In the genomic region with DNA sequence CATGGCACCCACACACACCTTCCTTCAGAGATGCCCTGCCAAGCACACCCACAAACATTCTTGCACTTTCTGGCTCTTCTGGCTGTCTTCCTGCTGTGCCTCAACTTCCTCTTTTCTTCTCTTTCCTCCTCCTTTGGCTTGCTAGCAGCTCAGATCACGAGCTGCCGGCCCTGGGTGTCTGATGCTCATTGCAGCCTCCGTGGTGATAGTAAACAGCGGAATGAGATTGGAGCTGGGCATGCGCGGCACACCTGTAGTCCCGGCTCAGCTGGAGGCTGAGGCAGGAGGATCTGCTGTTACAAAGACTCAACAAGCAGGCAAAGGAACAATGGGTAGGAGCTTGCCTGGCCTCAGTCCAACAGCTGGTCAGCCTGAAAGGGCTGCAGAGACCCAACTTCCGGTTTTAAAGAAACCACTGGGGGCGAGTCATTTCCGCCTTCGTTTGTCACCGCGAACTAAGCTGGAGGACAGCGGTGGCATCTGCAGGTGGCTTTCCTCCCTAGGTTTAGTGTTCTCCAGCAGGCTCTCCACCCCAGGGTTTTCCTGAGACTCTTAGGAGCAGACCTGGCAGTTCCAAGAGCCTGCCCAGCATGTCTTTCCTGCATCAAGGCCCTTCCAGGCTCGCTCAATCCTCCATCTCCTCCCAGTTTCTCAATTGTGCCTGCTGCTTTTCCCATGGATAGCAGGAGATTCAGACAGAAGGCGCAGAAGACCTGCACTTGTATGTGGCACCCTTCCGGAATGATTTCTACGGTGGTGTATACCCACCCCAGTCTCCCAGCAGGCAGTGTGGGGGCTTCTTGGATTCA, we compare ENCODE assay signal across 8 mouse cellular contexts. TPM values are rescaled to one million over a fixed set of nuclear protein-coding genes. Genes with fewer than 3 reads are reported as not detected.
DNase-seq lines count a peak whose midpoint lies in the region; ATAC-seq and TF ChIP-seq lines count a peak whose summit lies in the region.

No protein-coding gene starts in this region.

- ATAC-seq in intestine, postnatal 0 days = no peak
- ATAC-seq in neutrophil, adult 5-6 weeks (ENCODE audit: extremely low read depth, insufficient number of reproducible peaks, low FRiP score, poor library complexity, severe bottlenecking) = peak; percentile 45

- peak; percentile 48; the same call in 1 of the 2 replicates for TF ChIP-seq POLR2A in lung, adult 2 months (IDR thresholded peaks at IDR 0.05; ENCODE audit: borderline replicate concordance, extremely low read depth, low read depth, low read length)

- H3K27ac ChIP-seq in layer of hippocampus, adult 2 months = peak overlapping the region; percentile 81
- peak overlapping the region; percentile 88 for H3K27ac ChIP-seq in intestine, postnatal 0 days (ENCODE audit: low read depth, low read length)

- no peaks in the 10 kb centered on the region for H3K27me3 ChIP-seq in intestine, postnatal 0 days (replicated peaks; ENCODE audit: control insufficient read depth, insufficient read depth, low read length)

- 48% methylated on average over 18 of the region's 18 CpGs for WGBS in intestine, postnatal 0 days
- WGBS in lung, adult 2 months = 35% methylated on average over 18 of the region's 18 CpGs

- peaks cover 22% of the 10 kb centered on the region for H3K4me1 ChIP-seq in intestine, postnatal 0 days (replicated peaks; ENCODE audit: control insufficient read depth, insufficient read depth, low read length)
- H3K4me1 ChIP-seq in lung, adult 2 months (ENCODE audit: control insufficient read depth, insufficient read depth, low read length) = peaks cover 21% of the 10 kb centered on the region

- H3K9me3 ChIP-seq in intestine, postnatal 0 days (ENCODE audit: control insufficient read depth) = no peaks in the 10 kb centered on the region

- H3K36me3 ChIP-seq in intestine, postnatal 0 days (ENCODE audit: control insufficient read depth, insufficient read depth) = peaks cover 16% of the 10 kb centered on the region

- no peak overlapping the region for H3K9ac ChIP-seq in intestine, postnatal 0 days (ENCODE audit: low read depth, low read length)

- H3K4me2 ChIP-seq in intestine, postnatal 0 days (replicated peaks; ENCODE audit: low read depth) = peak overlapping the region; percentile 62

- TF ChIP-seq CTCF in layer of hippocampus, adult 2 months (conservative IDR thresholded peaks at IDR 0.05) = no peak
- TF ChIP-seq CTCF in intestine, postnatal 0 days (IDR thresholded peaks at IDR 0.05; ENCODE audit: low read depth) = peak; percentile 19; the same call in 1 of the 2 replicates
- no peak for TF ChIP-seq CTCF in lung, adult 2 months (IDR thresholded peaks at IDR 0.05; ENCODE audit: insufficient read depth, low read length)

- 0 out of 2 replicates have a peak overlapping the region, but pooled peaks have one; percentile 5 for H3K4me3 ChIP-seq in layer of hippocampus, adult 2 months
- no peak overlapping the region for H3K4me3 ChIP-seq in intestine, postnatal 0 days (ENCODE audit: low read depth, low read length)
- H3K4me3 ChIP-seq in lung, adult 2 months (replicated peaks; ENCODE audit: extremely low read depth, low read depth, low read length) = peak overlapping the region; percentile 22

- no peak for DNase-seq in layer of hippocampus, adult 2 months (ENCODE audit: low spot score in 2 of 2)
- DNase-seq in layer of hippocampus, adult 9-10 months (ENCODE audit: low spot score) = no peak
- DNase-seq in adrenal gland, postnatal 10 days = peak; percentile 66
- DNase-seq in heart, adult 18-20 months = peak; percentile 69 to 82
- peak; percentile 48 for DNase-seq in lung, adult 2 months
- no peak for DNase-seq in cerebellum, adult 11-12 months

RNA-seq across cellular contexts. Expression of a gene that starts 6.0 kb away (rescaled TPM):
- 10 to 100 TPM; 24.7 to 26.1 TPM for total RNA-seq in layer of hippocampus, adult 2 months (2021)
- 100 to 1,000 TPM in 1 of 2 experiments, 10 to 100 TPM in 1; 67.0 to 122 TPM for total RNA-seq in adrenal gland, postnatal 10 days (2021)
- 10 to 100 TPM; 18.7 to 22.8 TPM for total RNA-seq in heart, adult 18-20 months (2021)
- 29.6 and 32.0 TPM in 2 replicates for polyA plus RNA-seq in intestine, postnatal 0 days (2015; fragmentation: Nextera tagmentation; extraction: Ambion mirVana)
- polyA plus RNA-seq in lung, adult 2 months (2012; rRNA removed) = 101 and 187 TPM in 2 replicates
- 276 and 293 TPM in 2 replicates for total RNA-seq in neutrophil, adult 5-6 weeks (2017)

Comparison
In these comparisons a context has a peak if more than half of its experiments do, and no peak if none do; other contexts are left out.
1. DNase-seq: peak in adrenal gland, postnatal 10 days (single experiment), heart, adult 18-20 months (2 of 2) and lung, adult 2 months (single experiment); none in layer of hippocampus, adult 2 months (0 of 2), layer of hippocampus, adult 9-10 months (single experiment) and cerebellum, adult 11-12 months (single experiment).